Mouse (Mus musculus) megakaryocyte, embryonic 14.5 days (primary cell): ENCODE measurements around the gene Hist4h4.

ENCODE experiments used
- FLI1 ChIP-seq: IDR thresholded peaks from 2 replicates; pipeline ENCODE4 v1.6.1; 2012; ENCODE audit warnings: low read length, inconsistent platforms, mixed read lengths
- GATA1 ChIP-seq: IDR thresholded peaks from 3 replicates; pipeline ENCODE4 v1.6.1; 2012; ENCODE audit warnings: mixed read lengths, low read length, inconsistent platforms, borderline replicate concordance

- no peak for TF ChIP-seq GATA1
- no peak for TF ChIP-seq FLI1
Measured at GRCm38 (mm10) chr6:136852348-136852747, 48.1 kb upstream of the Hist4h4 start.
